Mouse (Mus musculus): ENCODE data around the gene Hlcs.
"Not testable (repeated sequence)": the region's sequence is repeated elsewhere in the genome, so short reads cannot be mapped to it uniquely, and the experiment has no call there.

Hlcs gene

DNA sequence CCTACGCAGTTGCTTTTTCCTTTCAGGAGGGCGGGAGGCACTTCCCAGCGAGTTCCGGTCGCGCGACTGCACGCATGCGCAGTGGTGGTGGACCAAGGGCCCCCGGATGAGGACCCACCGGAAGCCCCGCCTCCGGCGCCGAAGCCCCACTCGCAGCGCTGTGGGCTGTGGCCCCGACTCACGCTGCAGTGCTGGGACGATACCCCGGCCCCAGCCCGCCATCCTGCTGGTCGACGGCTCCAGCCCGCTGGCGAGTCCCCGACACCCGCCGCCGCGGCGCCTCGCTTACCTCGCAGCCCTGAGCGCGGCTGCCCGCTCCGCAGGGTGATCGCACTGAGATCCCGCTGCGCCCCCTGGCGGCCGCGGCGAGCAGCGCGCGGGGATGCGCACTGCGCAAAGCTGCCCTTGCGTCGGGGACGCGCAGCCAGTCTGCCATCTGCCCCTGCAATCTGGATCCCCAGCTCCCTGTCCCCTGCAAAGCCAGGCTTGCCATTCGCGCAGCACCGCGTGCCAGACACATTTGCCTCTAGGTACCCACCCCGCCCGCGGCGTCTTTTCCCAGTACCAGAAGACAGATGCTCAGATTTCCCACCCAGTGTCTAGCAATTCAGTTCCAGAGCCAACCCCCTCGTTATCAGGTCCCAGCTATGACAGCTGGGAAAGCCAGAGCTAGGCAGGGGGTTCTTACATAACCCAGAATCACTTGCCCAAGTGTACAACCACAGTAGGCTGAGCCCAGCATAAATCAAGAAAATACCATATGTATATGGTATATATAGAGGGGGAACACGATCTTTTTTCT, at the start of gene Hlcs:
TSS of gene Hlcs (minus strand) at position 343 of the 802 bp plus-strand sequence.
- DNase-seq: peak; percentile 97

DNA sequence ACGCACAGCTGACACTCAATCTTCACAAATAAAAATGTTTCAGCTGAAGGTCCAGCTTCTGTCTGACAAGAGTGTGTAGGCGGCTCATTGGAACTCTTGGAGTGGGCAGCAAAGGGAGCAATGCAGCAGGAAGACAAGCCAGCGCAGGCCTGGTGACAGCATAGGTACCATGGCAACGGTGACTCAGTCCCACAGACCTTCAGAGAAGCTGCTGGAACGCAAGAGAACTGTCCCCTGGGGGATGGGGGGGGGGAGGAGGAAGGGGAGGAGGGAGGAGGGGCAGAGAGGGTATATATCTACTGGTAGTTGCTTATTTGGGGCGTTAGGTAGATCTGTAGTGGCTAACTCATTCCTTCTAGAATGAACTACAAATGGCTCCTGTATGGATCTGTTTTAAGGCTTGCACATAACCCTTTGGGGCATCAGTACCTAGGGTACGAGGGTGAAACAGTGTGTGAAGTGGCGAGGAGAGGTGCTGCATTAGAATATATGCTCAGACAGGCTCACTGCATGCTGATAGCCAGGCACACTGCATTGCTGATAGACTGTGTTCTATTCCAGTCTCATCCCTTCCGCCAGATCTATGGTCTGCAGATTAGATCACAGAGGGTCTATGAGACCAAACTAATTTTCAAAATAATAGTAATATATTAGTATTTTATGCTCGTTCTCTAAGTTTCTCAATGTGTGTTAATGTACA, 49.0 kb upstream of the Hlcs start:
- no peak for DNase-seq

DNA sequence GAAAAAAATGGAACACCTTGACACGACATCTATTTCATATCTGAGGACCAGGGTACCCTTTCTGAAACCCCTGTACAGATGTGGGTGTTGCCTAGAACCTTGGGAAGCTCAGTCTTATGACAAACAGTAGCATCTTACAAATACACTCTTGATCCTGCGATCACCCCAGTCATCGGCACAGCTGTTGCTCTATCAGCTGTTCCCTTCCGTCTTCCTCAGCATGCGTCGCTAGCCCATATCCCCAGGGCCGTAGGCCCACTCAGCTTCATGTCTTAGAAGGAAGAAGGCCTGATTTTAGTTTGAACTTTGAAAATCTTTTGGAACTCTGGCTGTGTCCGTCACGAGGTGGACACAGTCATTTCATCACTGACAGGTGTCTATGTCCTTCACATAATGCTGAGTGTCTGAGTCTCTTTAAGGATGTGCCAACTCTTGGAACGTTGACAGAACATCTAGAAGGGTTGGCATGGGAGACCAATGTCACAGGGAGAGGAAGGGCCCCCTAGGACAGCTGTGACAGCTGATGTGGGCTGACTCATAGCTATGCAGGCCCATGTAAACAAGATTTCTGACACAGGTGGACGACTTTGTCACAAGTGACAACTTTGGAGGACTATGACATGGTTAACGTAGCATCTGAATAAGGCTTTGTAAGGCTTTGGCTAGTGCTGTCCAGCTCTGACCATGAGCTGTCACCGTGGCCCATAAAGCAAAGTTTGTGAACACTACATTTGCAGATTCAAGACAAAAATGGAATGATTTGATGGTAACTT, 47.4 kb upstream of the Hlcs start:
- DNase-seq: no peak

DNA sequence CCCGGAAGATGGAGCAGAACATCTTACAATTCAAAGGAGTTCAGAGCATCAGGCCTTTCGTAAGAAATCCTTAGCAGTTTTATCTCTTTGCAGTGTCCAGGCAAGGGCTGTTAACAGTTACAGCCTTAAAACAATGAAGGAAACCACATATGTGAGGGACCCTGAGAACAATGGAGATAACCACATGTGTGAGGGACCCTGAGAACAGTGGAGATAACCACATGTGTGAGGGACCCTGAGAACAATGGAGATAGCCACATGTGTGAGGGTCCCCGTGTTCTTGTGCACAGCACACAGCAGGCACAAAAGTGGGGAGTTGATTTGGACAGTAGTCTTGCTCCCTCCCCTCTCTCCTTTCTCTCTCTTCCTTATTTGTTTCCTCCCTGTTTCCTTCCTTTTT, 44.7 kb upstream of the Hlcs start:
- no peak for DNase-seq

DNA sequence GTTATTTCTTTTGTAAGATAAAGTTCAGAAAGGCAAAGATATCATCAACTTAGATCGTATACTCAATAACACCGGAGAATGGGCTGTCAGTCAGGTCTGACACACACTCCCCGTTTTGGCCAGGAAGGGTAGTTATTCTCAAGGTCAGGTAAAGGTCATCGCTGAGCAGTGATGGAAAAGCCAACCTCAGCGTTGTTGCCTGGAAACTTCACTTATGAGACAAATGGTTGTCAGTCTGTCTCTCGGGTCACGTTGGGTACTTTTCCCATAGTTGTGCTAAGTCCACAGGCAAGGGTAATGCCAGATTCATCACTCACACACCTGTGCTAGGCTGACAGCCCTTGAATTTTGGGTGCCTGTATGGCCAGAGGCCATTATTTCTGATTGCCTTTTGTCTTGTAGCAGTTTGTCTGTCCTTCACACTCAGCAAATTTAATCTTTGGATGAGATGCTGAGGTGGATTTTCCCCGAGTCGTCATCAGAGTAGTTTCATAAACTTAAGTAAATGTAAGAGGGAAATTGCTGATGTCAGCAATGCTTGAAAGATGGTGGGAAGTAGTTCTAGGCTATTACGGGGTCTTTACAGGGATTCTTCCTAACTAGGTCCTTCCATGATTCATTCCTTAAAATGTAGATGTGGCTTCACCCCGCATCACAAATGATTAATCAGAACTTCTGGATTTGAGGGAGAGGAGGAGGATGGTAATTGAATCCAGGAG, 43.6 kb upstream of the Hlcs start:
- DNase-seq: no peak

DNA sequence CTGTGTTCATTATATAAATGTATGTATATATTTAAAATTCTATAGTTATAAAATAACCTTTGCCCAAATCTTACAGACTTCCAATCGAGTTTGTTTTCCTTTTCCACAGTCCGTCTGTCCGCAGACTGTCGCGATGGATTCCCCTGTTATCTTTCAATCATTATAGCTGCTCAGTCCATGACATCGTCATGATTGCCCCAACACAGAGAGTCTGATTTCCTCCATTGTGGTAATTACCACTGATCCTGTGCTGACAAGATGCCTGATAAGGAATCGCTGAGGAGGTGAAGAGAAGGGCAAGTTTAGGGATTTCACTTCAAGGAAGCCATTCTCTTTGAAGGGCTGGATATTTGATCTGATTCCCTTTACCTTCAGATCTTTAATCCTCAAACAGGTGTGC, 42.7 kb upstream of the Hlcs start:
- DNase-seq: no peak

DNA sequence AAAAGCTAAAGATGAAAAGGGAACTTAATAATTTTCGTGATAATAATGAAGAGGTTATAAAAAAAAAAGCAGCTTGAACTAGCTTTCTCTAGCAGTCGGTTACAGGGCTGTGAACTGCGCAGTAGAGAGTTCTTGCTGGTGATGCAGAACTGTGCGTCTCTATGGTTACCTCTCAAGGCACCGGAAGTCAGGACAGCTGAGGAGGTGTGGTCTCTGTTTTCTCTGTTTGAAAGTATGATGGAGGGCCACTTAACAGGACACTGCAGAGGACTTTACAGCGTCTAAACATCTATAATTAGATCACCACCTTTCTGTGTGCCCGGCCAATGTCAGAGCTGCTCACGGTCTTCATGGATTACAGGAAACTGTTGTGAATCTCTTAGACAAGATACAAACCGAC, 41.1 kb upstream of the Hlcs start:
- DNase-seq: no peak

DNA sequence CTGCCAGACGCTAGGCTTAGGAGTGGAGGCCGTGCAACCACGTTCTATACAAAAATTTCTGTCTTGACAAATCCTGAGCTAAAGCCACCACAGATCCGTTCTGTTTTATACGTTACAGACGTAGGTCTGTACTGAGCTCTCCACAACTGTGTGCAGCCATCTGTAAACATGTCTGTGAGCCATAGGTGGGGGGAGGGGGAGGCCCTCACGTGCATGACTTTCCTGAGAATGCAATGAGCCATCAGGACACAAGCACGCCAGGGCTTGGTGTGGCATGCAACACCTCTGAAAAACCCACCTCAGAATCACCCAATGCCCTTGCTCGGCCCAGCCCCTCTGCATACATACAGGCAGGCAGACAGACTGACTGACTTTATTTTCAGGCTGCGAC, 36.9 kb upstream of the Hlcs start:
- DNase-seq: no peak

DNA sequence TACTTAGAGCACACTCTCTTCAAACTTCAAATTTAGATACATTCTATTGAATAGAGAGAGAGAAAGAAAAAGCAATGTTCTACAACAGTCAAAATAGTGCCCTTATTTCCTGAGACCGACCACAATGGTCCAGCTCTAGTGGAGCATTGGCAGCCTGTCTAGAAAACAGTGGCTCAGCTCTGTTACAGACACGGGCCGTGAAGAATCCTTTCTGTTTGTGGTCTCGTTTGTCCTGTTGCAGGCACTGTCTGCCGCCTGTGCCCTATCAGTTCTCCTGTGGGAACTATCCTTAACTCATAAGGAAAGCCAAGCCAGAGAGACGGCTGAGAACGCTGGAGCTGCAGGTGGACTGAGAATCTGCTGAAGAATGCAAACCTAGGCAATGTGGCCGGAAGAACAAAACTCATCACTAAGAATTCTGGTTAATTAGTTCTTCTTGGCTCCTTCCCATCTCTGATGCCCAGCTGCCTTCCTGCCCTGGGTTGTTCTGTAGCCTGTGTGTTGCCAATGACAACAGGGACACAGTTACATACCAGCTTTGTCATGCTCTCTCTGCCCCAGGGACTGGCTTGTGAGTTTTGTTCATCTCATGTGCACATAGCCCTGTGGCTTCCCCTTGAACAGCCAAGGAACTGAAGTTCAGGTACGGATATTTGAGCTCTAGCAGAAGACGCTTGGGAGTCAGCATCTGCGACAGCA, 36.4 kb upstream of the Hlcs start:
- DNase-seq: peak; percentile 38 to 46

DNA sequence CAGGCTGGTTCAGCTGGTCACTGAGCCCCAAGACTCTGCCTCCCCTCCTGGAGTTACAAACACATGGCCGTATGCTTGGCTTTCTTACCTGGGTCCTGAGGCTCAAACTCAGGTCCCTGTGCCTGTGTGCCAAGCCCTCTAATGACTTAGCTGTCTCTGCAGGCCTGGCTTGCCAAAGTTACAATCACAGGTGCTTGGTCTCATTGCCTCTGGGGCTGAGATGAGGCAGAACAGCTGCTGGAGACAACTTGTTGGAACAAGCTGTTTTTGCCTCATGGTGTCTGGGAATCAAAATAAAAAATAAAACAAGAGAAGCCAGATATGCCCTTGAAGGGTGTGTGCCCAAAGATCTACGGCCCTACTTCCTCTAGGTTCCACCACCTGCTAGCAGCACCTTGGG, 35.4 kb upstream of the Hlcs start:
- DNase-seq: no peak

DNA sequence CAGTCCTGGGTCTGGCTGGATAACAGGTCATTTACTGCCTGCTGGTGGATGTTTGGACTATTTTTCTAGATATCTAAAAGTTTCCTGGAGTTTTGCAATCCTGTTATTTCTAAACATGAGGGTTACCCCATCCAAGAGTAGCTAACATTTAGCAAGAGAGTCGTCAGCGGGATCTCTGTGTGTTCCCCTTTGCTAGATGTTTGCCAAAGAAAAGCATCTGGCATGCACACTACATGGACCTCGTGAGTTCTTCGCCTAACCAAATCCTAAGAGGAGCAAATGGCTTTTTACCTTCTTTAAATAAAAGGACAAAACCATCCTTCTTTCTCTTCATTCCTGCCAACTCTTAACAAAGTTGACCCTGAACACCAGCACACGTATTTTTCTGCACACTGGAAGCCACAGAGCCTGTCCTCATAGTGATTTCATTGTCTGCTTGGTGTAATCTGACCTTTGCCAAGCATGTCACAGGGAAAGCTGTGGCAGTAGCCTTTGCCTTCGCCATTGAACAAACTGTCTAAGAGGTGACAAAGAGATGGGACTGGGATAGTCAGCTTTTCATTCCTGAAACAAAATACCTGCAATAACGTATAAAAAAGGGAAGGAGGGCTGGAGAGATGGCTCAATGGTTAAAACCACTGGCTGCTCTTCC, 33.8 kb upstream of the Hlcs start:
- DNase-seq: no peak

DNA sequence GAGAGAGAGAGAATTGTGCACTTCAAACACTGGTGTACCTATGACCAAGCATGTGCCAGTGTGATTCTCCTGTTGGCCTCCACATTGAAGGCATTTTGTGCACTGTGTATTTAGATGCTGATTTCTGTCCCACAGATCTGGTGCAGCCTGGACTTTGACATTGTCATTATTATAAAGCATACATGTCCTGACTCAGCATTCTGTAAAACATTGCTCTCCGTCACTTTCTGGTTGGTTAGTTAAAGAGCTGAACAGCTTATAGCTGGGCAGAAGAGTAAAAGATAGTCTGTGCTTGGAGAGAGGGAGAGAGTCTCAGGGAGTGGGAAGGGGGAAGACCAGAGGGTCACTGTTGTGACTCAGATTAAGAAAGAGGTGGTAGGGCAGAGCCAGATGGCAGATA, 32.4 kb upstream of the Hlcs start:
- no peak for DNase-seq

DNA sequence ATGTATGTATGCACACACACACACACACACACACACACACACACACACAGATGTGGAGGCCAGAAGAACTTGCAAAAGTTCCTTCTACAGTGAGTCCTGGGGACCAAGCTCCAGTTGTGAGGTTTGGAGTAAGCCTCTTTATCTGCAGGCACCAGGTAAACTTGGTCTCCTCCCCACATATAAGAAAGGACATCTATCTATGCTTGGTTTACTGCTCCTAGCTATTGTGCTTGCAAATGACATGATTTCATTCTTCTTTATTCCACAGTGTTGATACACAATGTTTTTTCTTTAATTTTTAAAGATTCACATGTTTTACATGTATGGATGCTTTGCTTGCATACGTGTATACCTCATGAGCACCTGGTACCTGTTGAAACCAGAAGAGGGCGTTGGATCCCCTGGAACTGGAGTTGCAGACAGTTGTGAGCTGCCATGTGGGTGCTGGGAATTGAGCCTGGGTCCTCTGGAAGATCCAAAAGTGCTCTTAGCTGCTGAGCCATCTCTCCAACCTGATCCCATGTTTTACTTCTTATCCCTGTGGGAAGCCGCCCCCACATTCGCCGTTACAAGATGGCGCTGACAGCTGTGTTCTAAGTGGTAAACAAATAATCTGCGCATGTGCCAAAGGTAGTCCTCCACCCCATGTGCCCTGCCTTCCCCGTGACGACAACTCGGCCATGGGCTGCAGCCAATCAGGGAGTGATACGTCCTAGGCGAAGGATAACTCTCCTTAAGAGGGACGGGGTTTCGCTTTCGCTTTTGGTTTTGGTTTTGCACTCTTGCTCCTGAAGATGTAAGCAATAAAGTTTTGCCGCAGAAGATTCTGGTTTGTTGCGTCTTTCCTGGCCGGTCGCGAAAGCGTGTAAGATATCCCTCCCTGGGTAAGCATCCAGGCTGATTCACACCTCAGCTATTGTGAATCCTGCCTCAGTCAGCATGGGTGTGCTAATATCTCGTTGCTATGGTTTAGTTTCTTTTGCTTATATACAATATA, 26.1 kb upstream of the Hlcs start:
- not testable (repeated sequence) for DNase-seq

DNA sequence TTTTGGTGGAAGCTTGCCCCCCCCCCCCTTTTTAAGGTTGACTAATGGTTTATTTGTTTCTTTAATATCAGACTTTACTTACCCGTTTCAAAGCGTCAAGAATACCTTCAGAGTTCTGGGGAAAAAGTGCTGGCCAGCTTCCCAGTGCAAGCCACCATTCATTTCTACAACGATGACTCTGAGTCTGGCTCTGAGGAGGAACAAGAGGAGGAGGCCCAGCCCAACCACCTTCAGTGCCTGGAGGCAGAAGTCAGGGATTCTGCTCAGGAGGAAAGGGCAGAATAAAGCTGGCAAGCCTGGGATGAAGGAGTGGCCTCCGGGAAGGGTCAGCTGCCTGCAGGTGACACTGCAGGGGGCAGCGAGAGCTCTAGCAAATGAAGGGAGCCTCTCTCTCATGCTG, 22.3 kb upstream of the Hlcs start:
- DNase-seq: no peak

DNA sequence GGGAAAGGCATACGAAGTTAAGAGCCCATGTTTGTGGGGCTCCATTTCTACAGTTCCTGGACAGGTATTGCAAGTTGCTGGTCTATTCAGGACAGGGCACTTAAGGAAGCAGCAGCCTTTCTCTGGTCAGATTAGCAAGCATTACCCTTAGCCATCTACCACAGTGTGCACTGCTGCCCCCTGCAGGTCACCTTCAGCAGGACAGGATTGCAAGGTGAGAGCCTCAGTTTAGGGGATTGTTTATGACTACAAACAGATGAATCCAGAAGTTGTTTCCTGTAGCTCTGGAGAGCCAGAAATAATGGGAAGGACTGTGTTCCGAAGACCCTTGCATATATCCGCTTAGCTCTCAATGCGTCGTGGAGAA, 18.5 kb upstream of the Hlcs start:
- peak; percentile 53 to 80 for DNase-seq

DNA sequence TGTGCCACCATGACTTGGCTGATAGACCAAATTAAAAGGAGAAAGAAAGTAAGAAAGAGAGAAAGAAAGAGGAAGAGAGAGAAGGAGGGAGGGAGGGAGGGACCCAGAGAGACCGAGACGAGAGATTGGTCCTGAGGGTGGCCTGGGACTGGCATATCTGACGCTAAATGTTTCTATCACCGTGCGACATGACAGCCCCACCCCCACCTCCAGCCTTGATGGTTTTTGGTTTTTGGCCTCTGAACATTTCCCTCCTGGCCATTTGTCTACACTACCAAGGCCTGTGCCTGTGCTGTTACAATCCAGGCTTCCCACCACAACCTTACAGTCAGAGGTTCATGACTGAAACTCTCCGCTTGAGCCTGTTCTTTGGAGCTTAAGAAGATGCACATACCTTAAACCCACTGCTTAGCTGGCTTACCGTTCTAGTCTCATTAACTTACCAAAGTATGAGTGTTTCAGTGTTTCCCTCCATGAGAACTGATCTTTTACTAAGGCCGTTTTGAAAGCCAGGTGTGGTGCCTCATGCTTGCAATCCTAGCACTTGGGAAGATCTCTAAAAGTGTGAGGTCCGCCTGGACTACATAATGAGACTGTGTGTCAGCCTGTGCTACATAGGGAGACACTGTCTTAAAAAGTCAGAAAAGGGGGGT, 18.0 kb upstream of the Hlcs start:
- no peak for DNase-seq

DNA sequence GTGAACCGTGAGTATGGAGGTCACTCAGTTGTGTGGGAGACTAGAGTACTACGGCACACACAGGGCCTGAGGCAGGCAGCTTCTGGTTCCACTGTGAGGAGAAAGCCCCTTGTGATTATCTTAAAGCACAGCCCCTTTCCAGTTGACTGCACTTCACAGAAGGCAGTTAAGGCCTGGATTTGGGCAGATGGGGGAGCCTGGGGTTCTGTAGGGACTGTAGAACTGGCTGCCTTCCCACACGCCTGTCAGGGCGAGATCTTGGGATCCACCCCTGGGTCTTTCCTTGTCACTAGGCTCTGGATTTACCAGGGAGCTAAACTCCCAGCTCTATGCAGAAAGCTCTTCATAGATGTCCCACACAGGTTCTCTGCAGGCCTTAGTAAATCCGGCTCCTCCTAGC, 17.1 kb upstream of the Hlcs start:
- no peak for DNase-seq

DNA sequence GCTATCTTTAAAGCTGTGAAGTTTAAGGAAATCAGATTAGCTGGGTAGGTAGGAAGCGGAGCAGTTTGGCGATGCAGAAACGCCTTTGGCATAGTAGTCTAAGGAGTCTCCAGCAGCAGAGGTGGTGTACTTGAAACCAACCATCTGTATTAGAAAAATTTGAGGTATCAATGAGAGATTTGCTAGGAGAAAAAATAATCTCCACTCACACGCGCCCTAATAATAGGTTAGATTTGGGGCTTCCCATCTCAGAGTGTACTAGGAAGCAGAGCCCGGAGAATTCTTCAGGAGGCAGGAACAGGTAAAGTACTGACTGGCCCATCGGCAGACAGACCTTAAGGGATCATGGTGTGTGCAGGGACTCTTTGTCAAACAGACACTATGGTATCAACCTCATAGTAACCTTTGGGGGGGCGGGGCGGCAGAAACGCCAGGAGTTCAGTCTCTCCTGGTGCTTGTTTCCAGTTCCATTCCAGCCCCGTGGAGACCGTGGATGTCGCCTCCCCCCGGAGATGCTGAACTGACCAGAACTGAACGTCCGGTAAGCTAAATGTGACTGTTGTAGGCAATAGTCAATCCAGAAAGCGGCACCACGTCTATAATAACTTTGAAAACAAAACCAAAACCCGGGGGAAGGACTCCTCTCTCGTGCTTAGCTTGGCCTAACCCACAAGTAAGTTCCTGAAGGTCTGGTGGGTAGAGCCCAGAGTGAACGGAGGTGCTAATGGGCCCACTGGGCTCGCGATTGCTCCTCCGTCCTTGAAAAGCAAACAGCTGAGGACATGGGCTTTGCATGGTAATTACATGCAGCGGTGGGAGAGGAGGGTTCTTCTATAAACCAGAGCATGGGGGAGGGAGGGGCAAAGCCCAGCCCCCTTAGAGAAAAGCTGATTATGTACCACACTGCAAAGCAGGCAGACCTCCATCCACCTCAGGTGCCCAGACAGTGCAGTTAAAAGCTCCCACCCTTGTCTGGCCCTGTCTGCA, 15.8 kb upstream of the Hlcs start:
- DNase-seq: no peak

Data from kidney, adult 8-10 months (tissue).